Mouse (Mus musculus): ENCODE data around the gene Fkrp.

GRCm38 (mm10) chr7:16827274-16827673 is 10.7 kb upstream of the Fkrp start:
- TF ChIP-seq CTCF (conservative IDR thresholded peaks at IDR 0.05; ENCODE audit: insufficient read depth, insufficient read length, low read depth, low read length) (no peak), POLR2A (IDR thresholded peaks at IDR 0.05; ENCODE audit: low read depth, low read length) (no peak)
